Mouse (Mus musculus) 3T3-L1 (cell line): ENCODE results near the gene Fem1a.

Experiments
- DNase-seq: peaks from one replicate; pipeline ENCODE4 v3.0.0-alpha.2; 2015; ENCODE audit warnings: low read depth, low spot score

Fem1a gene

GRCm38 (mm10) chr17:56303847-56304586 lies 47.4 kb downstream of the Fem1a start:
- DNase-seq: peak; percentile 96

DNA sequence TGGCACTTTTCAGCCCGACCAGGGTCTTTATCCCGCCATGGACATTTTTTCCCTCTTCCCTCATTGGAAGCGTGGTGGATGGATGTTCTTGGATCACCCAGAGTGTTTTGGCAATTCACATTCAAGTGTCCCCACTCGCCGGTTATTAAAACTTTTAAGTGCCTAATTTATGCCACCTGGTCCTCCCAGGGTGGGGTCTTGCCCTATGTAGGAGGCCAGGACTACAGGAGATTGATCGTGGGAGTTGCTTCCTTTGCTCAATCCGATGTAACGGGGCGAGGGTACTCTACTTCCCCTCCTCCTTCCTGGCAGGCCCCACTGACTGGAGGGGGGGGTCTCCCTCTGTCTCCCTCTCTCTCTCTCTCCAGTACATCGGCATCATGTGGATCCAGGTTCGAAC lies 48.1 kb downstream of the Fem1a start:
- no peak for DNase-seq

DNA sequence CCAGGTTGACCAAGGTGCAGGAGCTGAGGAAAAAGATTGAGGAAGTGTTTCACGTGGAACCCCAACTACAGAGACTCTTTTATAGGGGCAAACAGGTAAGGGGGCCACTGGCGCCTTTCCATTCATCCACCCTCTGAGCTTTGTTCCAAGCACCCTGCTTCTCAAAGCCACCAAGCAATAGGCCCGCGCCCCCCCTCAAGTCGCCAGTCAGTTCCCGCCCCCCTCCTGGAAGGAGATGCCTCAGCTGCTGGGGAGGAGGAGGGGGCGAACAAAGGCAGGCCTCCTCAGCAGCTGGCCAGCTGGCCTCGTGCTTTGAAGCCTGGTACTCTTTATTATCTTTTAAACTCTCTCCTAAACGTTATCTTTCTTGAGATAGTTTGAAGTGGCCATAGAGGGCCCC lies 48.5 kb downstream of the Fem1a start:
- DNase-seq: no peak

DNA sequence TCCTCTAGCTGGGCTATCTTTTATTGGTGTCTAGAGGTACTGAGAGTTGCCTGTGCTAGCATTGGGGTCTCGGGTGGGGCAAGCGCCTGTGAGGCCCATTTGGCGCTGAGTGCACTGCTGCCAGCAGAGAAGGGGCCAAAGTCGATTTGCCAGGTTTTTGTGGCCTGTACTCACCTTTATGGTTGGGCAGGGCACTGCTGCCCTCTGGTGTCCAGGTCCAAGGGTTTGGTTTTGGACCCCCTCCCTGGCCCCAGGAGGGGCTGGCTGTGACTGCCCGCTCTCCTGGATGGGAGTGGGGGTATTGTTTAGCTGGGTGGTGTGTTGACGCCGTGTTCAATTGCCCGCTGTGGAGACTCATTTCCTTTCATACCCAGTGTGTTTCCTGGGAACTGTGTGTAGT lies 49.2 kb downstream of the Fem1a start:
- DNase-seq: no peak

GRCm38 (mm10) chr17:56308088-56308487 lies 51.5 kb downstream of the Fem1a start:
- DNase-seq: no peak

- DNase-seq: no peak
Measured at GRCm38 (mm10) chr17:56309191-56309945, 52.8 kb downstream of the Fem1a start.
